In genomic region chr16:57473415-57474085, GRCm38 (mm10) we compare ENCODE assay signal across 15 mouse cellular contexts.
DNase-seq lines count a peak whose midpoint lies in the region; ATAC-seq and TF ChIP-seq lines count a peak whose summit lies in the region.
"Had no signal": no experiment of that assay in that cellular context is flagged by ENCODE, and none has a peak within 500 bp of the region (broad histone marks: within the 10 kb centered on the region; RNA-seq: fewer than 3 reads in every experiment).

No protein-coding gene starts in this region.

- no peaks in the 10 kb centered on the region for H3K9me3 ChIP-seq in limb, embryonic 11.5 days (ENCODE audit: control insufficient read depth, low read length)
- no peaks in the 10 kb centered on the region for H3K9me3 ChIP-seq in limb, embryonic 10.5 days (replicated peaks)
- no peaks in the 10 kb centered on the region for H3K9me3 ChIP-seq in limb, embryonic 14.5 days (ENCODE audit: control insufficient read depth, low read length)
- H3K9me3 ChIP-seq: liver, embryonic 15.5 days had no signal

- no peaks in the 10 kb centered on the region for H3K36me3 ChIP-seq in limb, embryonic 11.5 days (ENCODE audit: control insufficient read depth, insufficient read depth, low read length)
- H3K36me3 ChIP-seq in limb, embryonic 10.5 days, result no peaks in the 10 kb centered on the region
- no peaks in the 10 kb centered on the region for H3K36me3 ChIP-seq in limb, embryonic 14.5 days (ENCODE audit: control insufficient read depth, insufficient read depth, low read length)
- H3K36me3 ChIP-seq: embryonic facial prominence, embryonic 13.5 days; heart, embryonic 12.5 days; liver, embryonic 15.5 days had no signal

- no peak overlapping the region for H3K27ac ChIP-seq in limb, embryonic 11.5 days (replicated peaks; ENCODE audit: low read depth, low read length)
- no peak overlapping the region for H3K27ac ChIP-seq in limb, embryonic 10.5 days
- H3K27ac ChIP-seq in limb, embryonic 14.5 days (replicated peaks; ENCODE audit: low read depth, low read length), result no peak overlapping the region
- H3K27ac ChIP-seq: embryonic facial prominence, embryonic 13.5 days; liver, embryonic 15.5 days had no signal

- TF ChIP-seq POLR2A in limb, embryonic 14.5 days (IDR thresholded peaks at IDR 0.05; ENCODE audit: borderline replicate concordance, extremely low read depth, insufficient read depth, insufficient read length), result no peak

- ATAC-seq in limb, embryonic 11.5 days (ENCODE audit: insufficient number of reproducible peaks, low FRiP score, low TSS enrichment, low read depth), result peak; percentile 17; the same call in 1 of the 2 replicates
- ATAC-seq in limb, embryonic 14.5 days (ENCODE audit: low FRiP score, low read depth), result peak; percentile 56; the same call in 1 of the 2 replicates
- ATAC-seq: Patski had no signal

- 36% methylated on average over 10 of the region's 10 CpGs for WGBS in limb, embryonic 11.5 days
- WGBS in limb, embryonic 10.5 days, result 59% methylated on average over 10 of the region's 10 CpGs
- 29% methylated on average over 10 of the region's 10 CpGs for WGBS in limb, embryonic 14.5 days

- peaks cover 6% of the 10 kb centered on the region; the same call in 1 of the 2 replicates for H3K4me1 ChIP-seq in limb, embryonic 11.5 days (ENCODE audit: control insufficient read depth, insufficient read depth, low read length)
- peaks cover 23% of the 10 kb centered on the region for H3K4me1 ChIP-seq in limb, embryonic 10.5 days
- peaks cover 7% of the 10 kb centered on the region; the same call in 1 of the 2 replicates for H3K4me1 ChIP-seq in limb, embryonic 14.5 days (ENCODE audit: control insufficient read depth, insufficient read depth, low read length)
- H3K4me1 ChIP-seq: liver, embryonic 15.5 days had no signal

- no peak overlapping the region for H3K9ac ChIP-seq in limb, embryonic 11.5 days (ENCODE audit: low read length)
- no peak overlapping the region for H3K9ac ChIP-seq in limb, embryonic 14.5 days (ENCODE audit: low read depth, low read length, severe bottlenecking)
- H3K9ac ChIP-seq: embryonic facial prominence, embryonic 13.5 days; heart, embryonic 12.5 days; liver, embryonic 15.5 days had no signal

- DNase-seq in limb, embryonic 11.5 days (ENCODE audit: low spot score), result peak; percentile 39
- no peak for DNase-seq in limb, embryonic 10.5 days (ENCODE audit: low spot score)
- DNase-seq in R1 (ENCODE audit: low read depth, low spot score), result peak; percentile 46
- DNase-seq in embryo, embryonic 10.5 days (ENCODE audit: low spot score), result peak; percentile 58
- peak; percentile 38 for DNase-seq in limb, embryonic 14.5 days (ENCODE audit: low spot score)
- DNase-seq in left cerebral cortex, adult 11 months (ENCODE audit: low spot score), result no peak
- no peak for DNase-seq in thymus, postnatal 36 days
- DNase-seq: adrenal gland, postnatal 10 days; cerebellum, adult 9-11 months; thymus, postnatal 25 days had no signal

- no peak overlapping the region for H3K4me3 ChIP-seq in limb, embryonic 11.5 days (ENCODE audit: low read depth, low read length)
- H3K4me3 ChIP-seq in limb, embryonic 10.5 days, result no peak overlapping the region
- H3K4me3 ChIP-seq in limb, embryonic 14.5 days (replicated peaks; ENCODE audit: low read length), result no peak overlapping the region
- H3K4me3 ChIP-seq: embryonic facial prominence, embryonic 13.5 days; heart, embryonic 12.5 days; liver, embryonic 15.5 days; megakaryocyte, embryonic 14.5 days had no signal

- H3K4me2 ChIP-seq in limb, embryonic 11.5 days (ENCODE audit: low read depth, severe bottlenecking), result no peak overlapping the region
- no peak overlapping the region for H3K4me2 ChIP-seq in limb, embryonic 14.5 days (replicated peaks; ENCODE audit: low read depth, low read length, severe bottlenecking)
- H3K4me2 ChIP-seq: embryonic facial prominence, embryonic 13.5 days; heart, embryonic 12.5 days; liver, embryonic 15.5 days had no signal

- H3K27me3 ChIP-seq in limb, embryonic 11.5 days (ENCODE audit: control insufficient read depth, insufficient read depth, low read length), result no peaks in the 10 kb centered on the region
- H3K27me3 ChIP-seq in limb, embryonic 10.5 days (ENCODE audit: low read depth, poor library complexity, severe bottlenecking), result no peaks in the 10 kb centered on the region
- H3K27me3 ChIP-seq in limb, embryonic 14.5 days (ENCODE audit: control insufficient read depth, insufficient read depth, low read length), result no peaks in the 10 kb centered on the region
- H3K27me3 ChIP-seq: embryonic facial prominence, embryonic 13.5 days; heart, embryonic 12.5 days; liver, embryonic 15.5 days; megakaryocyte, embryonic 14.5 days; Patski had no signal

Comparison
In these comparisons a context has a peak if more than half of its experiments do, and no peak if none do; other contexts are left out.
1. DNase-seq: peak in limb, embryonic 11.5 days (single experiment), R1 (single experiment), embryo, embryonic 10.5 days (single experiment) and limb, embryonic 14.5 days (single experiment); none in limb, embryonic 10.5 days (single experiment), left cerebral cortex, adult 11 months (single experiment) and thymus, postnatal 36 days (0 of 2).